Mouse (Mus musculus) lung, postnatal 0 days (tissue): ENCODE data around the gene 4632433K11Rik. TPM values are rescaled to one million over a fixed set of nuclear protein-coding genes. Genes with fewer than 3 reads are reported as not detected.
"Not testable (repeated sequence)": the region's sequence is repeated elsewhere in the genome, so short reads cannot be mapped to it uniquely, and the experiment has no call there.

Experiments
- ATAC-seq: fragments of 200-750 bp; cut with Nextera tagmentation; 2 replicates; pipeline ENCODE4 v1.8.0; 2017; ENCODE audit warnings: moderate library complexity
- DNase-seq: peaks from one replicate; pipeline ENCODE4 v3.0.0-alpha.2; 2016; ENCODE audit warnings: low spot score
- H3K27ac ChIP-seq: fragments of 300-500 bp; sonication (generic); 2 replicates; pipeline ENCODE4 v1.5.1; 2014; ENCODE audit warnings: antibody characterized with exemption, mild to moderate bottlenecking, low read length, mixed read lengths
- H3K27me3 ChIP-seq: fragments of 300-500 bp; sonication (generic); replicated peaks from 2 replicates; pipeline ENCODE4 v1.6.1; 2014; ENCODE audit warnings: low read length, mixed read lengths; ENCODE audit not compliant: insufficient read depth
- H3K36me3 ChIP-seq: fragments of 300-500 bp; sonication (generic); 2 replicates; pipeline ENCODE4 v1.6.1; 2014; ENCODE audit warnings: low read length, mixed read lengths; ENCODE audit not compliant: insufficient read depth
- H3K4me1 ChIP-seq: fragments of 300-500 bp; sonication (generic); 2 replicates; pipeline ENCODE4 v1.6.1; 2014; ENCODE audit warnings: antibody characterized with exemption, low read depth, low read length, mixed read lengths; ENCODE audit not compliant: insufficient read depth
- H3K4me2 ChIP-seq: fragments of 300-500 bp; sonication (generic); replicated peaks from 2 replicates; pipeline ENCODE4 v1.6.1; 2014; ENCODE audit warnings: low read depth, mild to moderate bottlenecking, low read length, moderate library complexity, mixed read lengths
- H3K4me3 ChIP-seq: fragments of 300-500 bp; sonication (generic); 2 replicates; pipeline ENCODE4 v1.5.1; 2014; ENCODE audit warnings: low read depth, low read length
- H3K9ac ChIP-seq: fragments of 300-500 bp; sonication (generic); replicated peaks from 2 replicates; pipeline ENCODE4 v1.6.1; 2014; ENCODE audit warnings: low read depth, mild to moderate bottlenecking
- H3K9me3 ChIP-seq: fragments of 300-500 bp; sonication (generic); 2 replicates; pipeline ENCODE4 v1.6.1; 2016; ENCODE audit warnings: low read length, mixed read lengths
- CTCF ChIP-seq: IDR thresholded peaks from 2 replicates; pipeline ENCODE4 v1.5.1; 2016; ENCODE audit warnings: antibody characterized with exemption, mild to moderate bottlenecking
- EP300 ChIP-seq: IDR thresholded peaks from 2 replicates; pipeline ENCODE4 v1.6.1; 2016; ENCODE audit warnings: antibody characterized with exemption, mild to moderate bottlenecking, control low read depth
- WGBS: fragments of 180-500 bp; shearing (Covaris S2); extraction: QIAGEN DNeasy Blood & Tissue Kit; methylation state at CpG from one replicate; pipeline ENCODE4 v1.1.7; 2014; 5-methylcytosine and 5-hydroxymethylcytosine counted together
- polyA plus RNA-seq: library from polyadenylated mRNA; unstranded; fragments of >200 nt; fragmentation: Nextera tagmentation; extraction: Ambion mirVana; gene quantifications from 2 replicates; pipeline ENCODE4 v1.2.1, GENCODE M21; 2015

The 4632433K11Rik gene
- polyA plus RNA-seq, 1 experiment from 2014 or later, result not detected

DNA sequence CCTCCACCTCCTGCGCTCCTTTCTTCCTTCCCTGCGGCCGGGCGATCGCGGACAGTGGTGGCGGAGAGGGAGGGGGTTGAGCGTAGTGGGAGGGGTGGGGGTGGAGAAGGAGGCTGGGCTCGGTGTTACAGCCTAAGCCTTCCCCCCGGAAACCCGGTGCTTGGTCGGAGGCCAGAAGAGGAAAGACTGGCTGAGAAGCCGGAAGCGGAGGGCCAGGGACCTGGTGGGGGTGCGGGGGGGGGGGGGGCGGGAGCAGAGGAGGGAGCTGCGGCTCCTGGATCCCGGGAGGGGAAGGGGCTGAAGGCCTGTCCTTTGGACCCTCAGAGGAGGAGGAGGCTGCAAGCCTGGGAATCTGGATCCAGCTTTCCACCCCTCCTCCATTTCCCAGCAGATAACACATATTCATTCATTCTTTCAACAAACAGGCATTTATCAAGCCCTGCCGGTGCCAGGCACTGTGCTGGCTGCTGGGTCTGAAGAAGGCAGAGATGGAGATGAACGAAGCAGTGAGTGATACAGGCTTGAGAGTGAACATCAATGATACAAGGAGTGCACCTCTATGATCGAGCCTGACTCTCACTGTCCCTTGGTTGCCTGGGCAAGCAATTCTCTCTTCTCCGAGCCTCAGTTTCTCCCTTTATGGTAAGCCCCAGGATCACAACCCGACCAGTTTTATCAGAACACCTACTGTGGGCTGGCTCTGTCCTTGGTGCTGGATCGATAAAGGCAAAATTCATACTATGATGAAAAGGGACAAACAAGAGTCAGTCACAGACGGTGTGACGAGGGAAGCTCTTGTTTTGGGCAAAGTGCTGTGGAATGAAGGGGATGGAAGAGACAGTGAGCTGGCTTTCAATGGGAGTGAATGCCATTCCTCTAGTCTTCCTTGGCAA lies 37.7 kb upstream of the 4632433K11Rik start, which contains the start of gene Zfp579:
Gene Zfp579, minus strand, starts transcription at position 156 of the 893 bp plus-strand sequence.
- Histone ChIP-seq H3K9ac (peak within 1 kb of the TSS; percentile 84), H3K27me3 (no peaks in the 10 kb centered on the region), H3K27ac (peak within 1 kb of the TSS; percentile 81), H3K4me3 (peak within 1 kb of the TSS; percentile 64), H3K9me3 (no peaks in the 10 kb centered on the region), H3K4me2 (peak within 1 kb of the TSS; percentile 83), H3K4me1 (peaks cover 9% of the 10 kb centered on the region), H3K36me3 (0 out of 2 replicates have a peak, but pooled peaks cover 3% of the 10 kb centered on the region)
- ATAC-seq (peak; percentile 89), DNase-seq (peak; percentile 93)
- 5% methylated on average over 11 of the region's 26 CpGs for WGBS
- TF ChIP-seq EP300 (no peak), CTCF (no peak)

GRCm38 (mm10) chr7:4996934-4997333 lies 37.0 kb upstream of the 4632433K11Rik start:
- no peak overlapping the region for H3K4me3 ChIP-seq
- H3K36me3 ChIP-seq, result 0 out of 2 replicates have a peak, but pooled peaks cover 3% of the 10 kb centered on the region
- peaks cover 9% of the 10 kb centered on the region for H3K4me1 ChIP-seq
- H3K27ac ChIP-seq, result peak overlapping the region; percentile 81; the same call in 1 of the 2 replicates
- TF ChIP-seq EP300 (peak; percentile 94), CTCF (no peak)
- H3K9ac ChIP-seq, result no peak overlapping the region
- H3K4me2 ChIP-seq, result no peak overlapping the region
- ATAC-seq, result peak; percentile 55
- H3K9me3 ChIP-seq, result no peaks in the 10 kb centered on the region
- WGBS, result 38% methylated on average over 6 of the region's 8 CpGs
- no peaks in the 10 kb centered on the region for H3K27me3 ChIP-seq
- peak; percentile 78 for DNase-seq

DNA sequence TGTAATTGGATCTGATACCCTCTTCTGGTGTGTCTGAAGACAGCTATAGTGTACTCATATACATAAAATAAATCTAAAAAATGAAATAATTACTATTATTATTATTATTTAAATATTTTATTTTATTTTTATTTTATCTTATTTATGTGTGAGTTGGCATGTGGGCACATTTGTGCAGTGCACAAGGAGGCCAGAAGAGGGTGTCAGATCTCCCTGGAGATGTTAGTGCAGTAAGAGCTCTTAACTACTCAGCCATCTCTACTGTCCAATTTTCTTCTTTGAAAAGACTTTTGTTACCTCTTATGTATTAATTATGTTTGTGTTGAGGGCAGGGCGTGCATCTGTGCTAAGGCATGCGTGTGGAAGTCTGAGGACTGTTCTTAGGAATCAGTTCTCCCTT lies 34.0 kb upstream of the 4632433K11Rik start:
- 55% methylated on average over 2 of the region's 2 CpGs for WGBS
- no peaks in the 10 kb centered on the region for H3K27me3 ChIP-seq
- no peak overlapping the region for H3K27ac ChIP-seq
- TF ChIP-seq EP300, result no peak
- TF ChIP-seq CTCF, result peak; percentile 64
- H3K36me3 ChIP-seq, result no peaks in the 10 kb centered on the region
- H3K9ac ChIP-seq, result no peak overlapping the region
- H3K4me1 ChIP-seq, result peaks cover 9% of the 10 kb centered on the region
- H3K4me3 ChIP-seq, result no peak overlapping the region
- H3K9me3 ChIP-seq, result no peaks in the 10 kb centered on the region
- peak; percentile 37 for DNase-seq
- ATAC-seq, result no peak
- no peak overlapping the region for H3K4me2 ChIP-seq

DNA sequence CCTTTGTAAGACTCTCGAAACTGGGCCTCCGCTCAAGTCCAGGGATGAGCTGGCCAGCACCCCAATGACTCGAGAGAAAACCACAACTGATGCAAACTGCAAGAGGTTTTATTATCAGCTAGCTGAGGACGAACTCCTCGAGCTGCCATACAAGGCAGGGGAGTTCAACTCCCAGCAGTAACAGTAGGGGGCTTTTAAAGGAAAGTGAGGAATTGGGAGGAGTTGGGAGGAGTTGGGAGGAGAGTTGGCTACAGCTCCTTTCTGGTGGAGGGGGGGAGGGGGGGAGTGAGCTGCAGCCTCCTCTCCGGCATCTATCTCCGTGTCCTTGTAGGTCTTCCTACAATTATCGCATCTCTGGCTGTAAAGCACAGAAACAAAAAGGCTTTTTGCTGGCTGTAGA lies 31.0 kb upstream of the 4632433K11Rik start:
- not testable (repeated sequence) for H3K4me1 ChIP-seq, ATAC-seq, H3K27me3 ChIP-seq, H3K4me3 ChIP-seq, H3K27ac ChIP-seq, H3K36me3 ChIP-seq, DNase-seq, H3K9ac ChIP-seq, H3K9me3 ChIP-seq, H3K4me2 ChIP-seq
- 69% methylated on average over 8 of the region's 8 CpGs for WGBS

DNA sequence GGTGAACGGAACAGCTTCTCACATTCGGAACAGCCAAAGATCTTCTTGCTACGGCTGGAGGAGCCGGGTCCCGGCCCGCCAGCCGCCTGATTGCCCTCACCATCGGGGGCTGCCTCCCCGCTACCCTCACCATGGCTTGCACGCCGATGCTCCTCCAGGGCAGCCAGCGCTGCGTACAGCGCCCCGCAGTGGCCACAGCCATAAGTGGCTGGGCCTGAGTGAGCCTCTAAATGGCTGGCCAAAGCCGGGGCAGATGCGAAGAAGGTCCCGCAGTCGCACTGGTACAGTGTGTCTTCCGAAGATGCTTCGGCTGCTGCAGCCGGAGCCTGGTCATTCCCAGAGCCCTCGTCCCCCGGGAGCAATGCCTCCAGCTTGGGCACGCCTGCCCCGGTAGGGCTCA lies 25.7 kb upstream of the 4632433K11Rik start:
- TF ChIP-seq EP300, result no peak
- TF ChIP-seq CTCF, result peak; percentile 10; the same call in 1 of the 2 replicates
- Histone ChIP-seq H3K27ac (no peak overlapping the region), H3K36me3 (peaks cover 33% of the 10 kb centered on the region), H3K4me2 (no peak overlapping the region), H3K27me3 (no peaks in the 10 kb centered on the region), H3K9me3 (no peaks in the 10 kb centered on the region), H3K4me3 (no peak overlapping the region), H3K9ac (no peak overlapping the region), H3K4me1 (no peaks in the 10 kb centered on the region)
- no peak for ATAC-seq
- no peak for DNase-seq
- WGBS, result 95% methylated on average over 26 of the region's 26 CpGs

DNA sequence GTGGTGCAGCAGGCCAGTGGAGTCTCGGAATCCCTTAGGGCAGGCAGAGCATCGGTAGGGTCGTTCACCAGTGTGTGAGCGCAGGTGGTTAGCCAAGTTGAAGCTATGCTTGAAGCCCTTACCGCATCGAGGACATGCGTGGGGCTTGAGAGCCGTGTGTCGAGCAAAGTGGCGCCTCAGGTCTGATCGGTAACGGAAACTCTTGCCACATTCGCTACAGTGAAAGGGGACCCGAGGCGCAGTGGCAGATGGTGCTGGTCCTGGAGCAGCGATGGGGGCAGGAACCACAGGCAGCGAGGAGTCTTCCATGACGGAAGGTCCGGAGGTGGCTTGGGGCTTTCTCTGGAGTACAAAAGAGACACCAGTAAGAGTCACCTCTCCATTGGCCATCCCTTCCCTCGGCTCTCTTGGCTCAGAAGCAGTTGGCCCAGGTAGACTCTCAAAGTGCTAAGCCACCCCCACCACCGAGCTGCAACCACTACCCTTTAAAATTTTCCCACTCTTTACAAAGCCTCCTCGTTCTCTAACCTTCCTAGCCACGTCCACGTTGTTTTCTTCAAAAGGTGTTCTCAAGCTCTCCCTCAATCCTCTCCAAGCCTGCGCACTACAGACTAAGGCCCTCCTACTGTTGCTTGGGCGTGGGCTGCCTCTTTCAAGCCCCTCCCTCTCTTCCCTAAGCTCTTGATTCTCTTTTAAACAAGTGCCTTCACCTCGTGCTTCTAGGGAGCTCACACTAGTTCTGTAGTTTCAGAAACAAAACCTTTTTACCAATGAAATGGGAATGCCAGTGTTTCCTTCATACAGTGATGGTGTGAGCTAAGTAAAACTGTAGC lies 21.0 kb upstream of the 4632433K11Rik start:
- H3K36me3 ChIP-seq, result peaks cover 30% of the 10 kb centered on the region
- no peaks in the 10 kb centered on the region for H3K27me3 ChIP-seq
- DNase-seq (peak; percentile 80), ATAC-seq (no peak)
- no peak overlapping the region for H3K4me3 ChIP-seq
- peak overlapping the region; percentile 40; the same call in 1 of the 2 replicates for H3K27ac ChIP-seq
- WGBS, result 80% methylated on average over 27 of the region's 27 CpGs
- no peak for TF ChIP-seq EP300
- no peak for TF ChIP-seq CTCF
- H3K9ac ChIP-seq, result no peak overlapping the region
- no peaks in the 10 kb centered on the region for H3K9me3 ChIP-seq
- H3K4me1 ChIP-seq, result no peaks in the 10 kb centered on the region
- no peak overlapping the region; the same call in 1 of the 2 replicates for H3K4me2 ChIP-seq
